ENCODE assay signal across 8 mouse cellular contexts in genomic region chr4:55929141-55929782, GRCm38 (mm10).
DNase-seq lines count a peak whose midpoint lies in the region; ATAC-seq and TF ChIP-seq lines count a peak whose summit lies in the region.

No protein-coding gene starts in this region.

- no peak overlapping the region for H3K4me2 ChIP-seq in limb, embryonic 14.5 days (replicated peaks; ENCODE audit: low read depth, low read length, severe bottlenecking)
- no peak overlapping the region for H3K4me2 ChIP-seq in stomach, embryonic 15.5 days
- no peak overlapping the region for H3K4me2 ChIP-seq in liver, embryonic 12.5 days
- H3K4me2 ChIP-seq in intestine, embryonic 15.5 days (replicated peaks), result no peak overlapping the region

- WGBS in lung, adult 2 months, result 63% methylated on average over 11 of the region's 11 CpGs
- WGBS in limb, embryonic 14.5 days, result 51% methylated on average over 11 of the region's 11 CpGs
- WGBS in stomach, embryonic 15.5 days, result 47% methylated on average over 11 of the region's 11 CpGs
- 62% methylated on average over 11 of the region's 11 CpGs for WGBS in liver, embryonic 12.5 days (ENCODE audit: insufficient replicate concordance)
- WGBS in intestine, embryonic 15.5 days, result 47% methylated on average over 11 of the region's 11 CpGs

- H3K9me3 ChIP-seq in limb, embryonic 14.5 days (ENCODE audit: control insufficient read depth, low read length), result no peaks in the 10 kb centered on the region
- H3K9me3 ChIP-seq in stomach, embryonic 15.5 days, result no peaks in the 10 kb centered on the region
- H3K9me3 ChIP-seq in liver, embryonic 12.5 days (replicated peaks), result no peaks in the 10 kb centered on the region
- H3K9me3 ChIP-seq in intestine, embryonic 15.5 days, result no peaks in the 10 kb centered on the region

- H3K27ac ChIP-seq in limb, embryonic 14.5 days (replicated peaks; ENCODE audit: low read depth, low read length), result peak overlapping the region; percentile 67
- H3K27ac ChIP-seq in stomach, embryonic 15.5 days, result no peak overlapping the region
- H3K27ac ChIP-seq in liver, embryonic 12.5 days, result no peak overlapping the region
- no peak overlapping the region for H3K27ac ChIP-seq in intestine, embryonic 15.5 days

- no peak overlapping the region for H3K9ac ChIP-seq in limb, embryonic 14.5 days (ENCODE audit: low read depth, low read length, severe bottlenecking)
- no peak overlapping the region for H3K9ac ChIP-seq in stomach, embryonic 15.5 days
- no peak overlapping the region for H3K9ac ChIP-seq in liver, embryonic 12.5 days
- no peak overlapping the region for H3K9ac ChIP-seq in intestine, embryonic 15.5 days

- peak; percentile 5 for DNase-seq in lung, postnatal 10 days
- DNase-seq in lung, adult 2 months, result no peak
- DNase-seq in frontal cortex, postnatal 36 days (ENCODE audit: low spot score in 2 of 2), result peak; percentile 9 to 16
- peak; percentile 32 for DNase-seq in limb, embryonic 14.5 days (ENCODE audit: low spot score)
- no peak for DNase-seq in thymus, postnatal 10 days (ENCODE audit: low spot score in 2 of 2)

- no peak for ATAC-seq in limb, embryonic 14.5 days (ENCODE audit: low FRiP score, low read depth)
- peak; percentile 58; the same call in 1 of the 2 replicates for ATAC-seq in stomach, embryonic 15.5 days (ENCODE audit: insufficient read depth, low FRiP score, low read depth)
- no peak for ATAC-seq in liver, embryonic 12.5 days
- no peak for ATAC-seq in intestine, embryonic 15.5 days

- no peaks in the 10 kb centered on the region for H3K27me3 ChIP-seq in limb, embryonic 14.5 days (ENCODE audit: control insufficient read depth, insufficient read depth, low read length)
- no peaks in the 10 kb centered on the region for H3K27me3 ChIP-seq in stomach, embryonic 15.5 days (replicated peaks)
- H3K27me3 ChIP-seq in liver, embryonic 12.5 days (replicated peaks), result no peaks in the 10 kb centered on the region
- no peaks in the 10 kb centered on the region for H3K27me3 ChIP-seq in intestine, embryonic 15.5 days (replicated peaks)

- no peaks in the 10 kb centered on the region for H3K36me3 ChIP-seq in limb, embryonic 14.5 days (ENCODE audit: control insufficient read depth, insufficient read depth, low read length)
- H3K36me3 ChIP-seq in stomach, embryonic 15.5 days, result no peaks in the 10 kb centered on the region
- H3K36me3 ChIP-seq in liver, embryonic 12.5 days, result no peaks in the 10 kb centered on the region
- no peaks in the 10 kb centered on the region for H3K36me3 ChIP-seq in intestine, embryonic 15.5 days

- H3K4me3 ChIP-seq in lung, adult 2 months (replicated peaks; ENCODE audit: extremely low read depth, low read depth, low read length), result no peak overlapping the region
- no peak overlapping the region for H3K4me3 ChIP-seq in limb, embryonic 14.5 days (replicated peaks; ENCODE audit: low read length)
- H3K4me3 ChIP-seq in stomach, embryonic 15.5 days (replicated peaks), result no peak overlapping the region
- H3K4me3 ChIP-seq in liver, embryonic 12.5 days, result no peak overlapping the region
- no peak overlapping the region for H3K4me3 ChIP-seq in intestine, embryonic 15.5 days (replicated peaks)

- TF ChIP-seq POLR2A in lung, adult 2 months (IDR thresholded peaks at IDR 0.05; ENCODE audit: borderline replicate concordance, extremely low read depth, low read depth, low read length), result no peak
- no peak for TF ChIP-seq POLR2A in limb, embryonic 14.5 days (IDR thresholded peaks at IDR 0.05; ENCODE audit: borderline replicate concordance, extremely low read depth, insufficient read depth, insufficient read length)

- H3K4me1 ChIP-seq in lung, adult 2 months (ENCODE audit: control insufficient read depth, insufficient read depth, low read length), result no peaks in the 10 kb centered on the region
- peaks cover 10% of the 10 kb centered on the region for H3K4me1 ChIP-seq in limb, embryonic 14.5 days (ENCODE audit: control insufficient read depth, insufficient read depth, low read length)
- 0 out of 2 replicates have a peak, but pooled peaks cover 3% of the 10 kb centered on the region for H3K4me1 ChIP-seq in stomach, embryonic 15.5 days
- no peaks in the 10 kb centered on the region for H3K4me1 ChIP-seq in liver, embryonic 12.5 days
- H3K4me1 ChIP-seq in intestine, embryonic 15.5 days (replicated peaks), result no peaks in the 10 kb centered on the region

- TF ChIP-seq CTCF in lung, adult 2 months (IDR thresholded peaks at IDR 0.05; ENCODE audit: insufficient read depth, low read length), result no peak

Comparison
In these comparisons a context has a peak if more than half of its experiments do, and no peak if none do; other contexts are left out.
1. DNase-seq: peak in lung, postnatal 10 days (single experiment), frontal cortex, postnatal 36 days (2 of 2) and limb, embryonic 14.5 days (single experiment); none in lung, adult 2 months (single experiment) and thymus, postnatal 10 days (0 of 2).